Mouse (Mus musculus) forebrain, embryonic 14.5 days (tissue): ENCODE data around the gene Sit1. TPM values are rescaled to one million over a fixed set of nuclear protein-coding genes. Genes with fewer than 3 reads are reported as not detected.

Experiments
- ATAC-seq: fragments of 200-750 bp; cut with Nextera tagmentation; 2 replicates; pipeline ENCODE4 v1.8.0; 2017; ENCODE audit warnings: mild to moderate bottlenecking, moderate library complexity
- DNase-seq: peaks from one replicate; pipeline ENCODE4 v3.0.0-alpha.2; 2015; ENCODE audit warnings: low spot score
- H3K27ac ChIP-seq: fragments of 300-500 bp; sonication (generic); 2 replicates; pipeline ENCODE4 v1.5.1; 2014; ENCODE audit warnings: low read depth, mild to moderate bottlenecking, control low read depth, low read length, moderate library complexity
- H3K27me3 ChIP-seq: fragments of 300-500 bp; sonication (generic); replicated peaks from 2 replicates; pipeline ENCODE4 v1.6.1; 2014; ENCODE audit warnings: low read length, control low read depth, mixed read lengths; ENCODE audit not compliant: control insufficient read depth, insufficient read depth
- H3K36me3 ChIP-seq: fragments of 300-500 bp; sonication (generic); 2 replicates; pipeline ENCODE4 v1.6.1; 2014; ENCODE audit warnings: low read length, control low read depth; ENCODE audit not compliant: control insufficient read depth, insufficient read depth
- H3K4me1 ChIP-seq: fragments of 300-500 bp; sonication (generic); 2 replicates; pipeline ENCODE4 v1.6.1; 2014; ENCODE audit warnings: antibody characterized with exemption, low read length, control low read depth; ENCODE audit not compliant: control insufficient read depth, insufficient read depth
- H3K4me2 ChIP-seq: fragments of 300-500 bp; sonication (generic); 2 replicates; pipeline ENCODE4 v1.6.1; 2014; ENCODE audit warnings: mild to moderate bottlenecking, control low read depth, low read length
- H3K4me3 ChIP-seq: fragments of 300-500 bp; sonication (generic); 2 replicates; pipeline ENCODE4 v1.5.1; 2014; ENCODE audit warnings: low read depth, low read length, control low read depth
- H3K9ac ChIP-seq: fragments of 300-500 bp; sonication (generic); 2 replicates; pipeline ENCODE4 v1.6.1; 2014; ENCODE audit warnings: mild to moderate bottlenecking, low read length, control low read depth, moderate library complexity
- H3K9me3 ChIP-seq: fragments of 300-500 bp; sonication (generic); replicated peaks from 2 replicates; pipeline ENCODE4 v1.6.1; 2016; ENCODE audit warnings: low read length, control low read depth, mixed read lengths; ENCODE audit not compliant: control insufficient read depth
- WGBS: fragments of 180-500 bp; shearing (Covaris S2); extraction: QIAGEN DNeasy Blood & Tissue Kit; methylation state at CpG from one replicate; pipeline ENCODE4 v1.1.7; 2014; 5-methylcytosine and 5-hydroxymethylcytosine counted together
- polyA plus RNA-seq: library from polyadenylated mRNA; unstranded; fragments of >200 nt; fragmentation: Nextera tagmentation; extraction: Ambion mirVana; gene quantifications from 2 replicates; pipeline ENCODE4 v1.2.1, GENCODE M21; 2014

The Sit1 gene
- polyA plus RNA-seq, 1 experiment from 2014 or later, result not detected

DNA sequence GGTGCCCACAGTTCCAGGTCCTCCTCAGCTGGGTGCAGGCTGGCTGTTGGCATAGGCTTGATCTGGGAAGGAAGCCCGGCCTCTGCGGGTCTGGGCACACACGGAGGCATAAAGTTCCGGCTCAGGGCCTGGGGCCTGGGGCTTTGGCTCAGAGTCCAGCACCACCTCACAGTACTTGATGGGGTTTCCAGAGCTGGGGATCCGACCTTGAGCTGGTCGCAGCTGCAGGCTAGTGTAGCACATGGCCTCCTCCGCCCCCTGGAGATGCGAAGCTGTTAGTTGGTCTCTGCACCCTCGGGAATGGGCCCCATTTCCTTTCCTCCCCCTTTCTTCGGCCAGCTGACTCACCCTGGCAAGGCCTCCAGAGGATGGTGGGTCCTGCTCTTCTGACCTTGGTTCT lies 943 bp downstream of the Sit1 start:
- Histone ChIP-seq H3K4me2 (no peak overlapping the region), H3K36me3 (no peaks in the 10 kb centered on the region), H3K4me1 (no peaks in the 10 kb centered on the region), H3K9ac (no peak overlapping the region), H3K4me3 (no peak overlapping the region), H3K27ac (no peak overlapping the region), H3K9me3 (no peaks in the 10 kb centered on the region), H3K27me3 (no peaks in the 10 kb centered on the region)
- ATAC-seq (no peak), DNase-seq (no peak)
- 81% methylated on average over 10 of the region's 10 CpGs for WGBS

DNA sequence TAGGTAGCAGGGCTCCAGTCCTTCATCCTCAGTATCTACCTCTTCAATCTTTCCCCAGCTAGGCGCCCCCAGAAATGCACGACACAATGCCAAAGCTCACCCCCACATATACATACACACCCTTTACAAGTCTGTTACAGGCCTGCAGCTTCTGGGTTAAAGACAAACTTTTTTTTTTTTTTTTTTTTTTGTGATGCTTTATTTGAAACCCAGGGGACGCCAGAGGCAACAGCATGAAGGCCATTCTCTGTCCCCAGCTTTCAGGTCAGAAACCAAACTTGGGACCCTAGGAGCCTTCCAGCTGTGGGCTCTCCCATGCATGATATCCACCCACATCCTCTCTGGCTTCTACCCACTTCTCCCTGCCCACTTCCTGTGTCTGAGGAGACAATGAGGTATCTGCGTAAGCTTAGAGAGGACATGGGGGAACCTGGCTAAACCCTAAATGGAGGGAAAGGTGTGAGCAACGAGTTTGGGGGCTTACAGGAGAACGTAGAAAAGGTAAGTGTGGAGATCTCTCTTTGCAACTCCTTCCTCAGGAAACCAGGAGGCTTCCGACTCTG lies 1.6 kb downstream of the Sit1 start:
- Histone ChIP-seq H3K27me3 (no peaks in the 10 kb centered on the region), H3K4me2 (no peak overlapping the region), H3K4me1 (no peaks in the 10 kb centered on the region), H3K4me3 (no peak overlapping the region), H3K9me3 (no peaks in the 10 kb centered on the region), H3K27ac (no peak overlapping the region), H3K36me3 (no peaks in the 10 kb centered on the region), H3K9ac (no peak overlapping the region)
- ATAC-seq (no peak), DNase-seq (no peak)
- WGBS, result 74% methylated on average over 7 of the region's 7 CpGs

DNA sequence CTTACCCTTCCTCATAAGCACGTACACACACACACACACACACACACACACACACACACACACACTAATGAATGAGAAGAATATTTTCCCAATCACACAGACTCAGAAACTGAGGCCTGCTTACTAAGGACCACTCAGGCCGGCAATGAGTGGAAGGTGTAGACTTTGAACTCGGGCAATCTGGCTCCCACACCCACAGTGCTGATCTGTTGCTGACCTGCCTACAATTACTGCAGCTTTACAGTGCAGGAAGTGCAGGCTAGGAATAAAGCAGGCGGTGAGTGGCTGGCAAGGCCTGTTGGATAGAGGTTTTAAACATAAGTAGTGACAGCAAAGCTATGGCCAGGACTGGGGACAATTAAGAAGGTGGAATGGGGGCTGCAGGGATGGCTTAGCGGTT lies 2.5 kb downstream of the Sit1 start:
- DNase-seq, result no peak
- WGBS, result 85% methylated on average over 5 of the region's 5 CpGs
- Histone ChIP-seq H3K36me3 (no peaks in the 10 kb centered on the region), H3K27ac (no peak overlapping the region), H3K4me3 (no peak overlapping the region), H3K4me2 (no peak overlapping the region), H3K9me3 (no peaks in the 10 kb centered on the region), H3K9ac (no peak overlapping the region), H3K27me3 (no peaks in the 10 kb centered on the region), H3K4me1 (no peaks in the 10 kb centered on the region)
- no peak for ATAC-seq

DNA sequence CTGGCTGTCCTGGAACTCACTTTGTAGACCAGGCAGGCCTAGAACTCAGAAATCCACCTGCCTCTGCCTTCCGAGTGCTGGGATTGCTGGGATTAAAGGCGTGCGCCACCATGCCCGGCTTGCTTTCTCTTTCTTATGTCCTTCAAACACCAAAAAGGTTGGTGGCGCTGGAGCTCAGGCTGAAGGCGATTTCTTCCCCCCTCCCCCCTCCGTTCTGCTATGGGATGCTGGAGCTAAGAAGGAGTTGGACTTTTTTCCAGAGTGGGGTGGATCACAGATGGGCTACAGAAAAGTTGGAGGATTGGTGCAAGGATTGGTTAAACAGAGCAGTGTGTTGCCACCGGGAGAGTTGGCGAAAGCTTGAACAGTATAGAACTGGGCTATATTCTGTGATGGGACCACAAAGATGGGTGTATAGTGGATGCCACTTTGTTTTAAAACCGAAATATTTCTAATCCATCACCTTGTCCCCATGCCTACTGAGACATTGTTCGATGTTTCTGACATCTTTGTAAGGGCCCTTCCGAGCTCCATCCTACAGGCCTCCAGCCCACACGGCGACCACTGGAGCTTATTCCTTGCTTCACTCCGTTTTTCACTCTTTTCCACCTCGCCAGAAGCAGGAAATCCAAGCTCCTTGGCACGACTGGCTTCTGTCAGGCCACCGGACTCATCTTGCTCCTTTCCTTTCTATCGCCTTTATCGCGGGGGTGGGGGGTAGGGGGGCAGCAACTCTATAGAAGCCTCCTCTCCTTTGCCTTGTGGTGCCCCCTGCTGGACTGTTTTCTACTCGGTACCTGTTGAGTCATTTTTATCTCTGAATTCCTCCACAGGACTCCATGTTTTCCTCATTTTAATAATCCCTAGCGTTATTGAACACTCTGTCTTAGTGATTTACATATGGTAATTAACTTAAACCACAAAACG lies 4.4 kb downstream of the Sit1 start:
- Histone ChIP-seq H3K4me1 (no peaks in the 10 kb centered on the region), H3K4me3 (no peak overlapping the region), H3K27me3 (no peaks in the 10 kb centered on the region), H3K36me3 (no peaks in the 10 kb centered on the region), H3K4me2 (no peak overlapping the region), H3K9me3 (no peaks in the 10 kb centered on the region), H3K27ac (no peak overlapping the region), H3K9ac (no peak overlapping the region)
- DNase-seq (peak; percentile 37), ATAC-seq (no peak)
- WGBS, result 45% methylated on average over 24 of the region's 24 CpGs

DNA sequence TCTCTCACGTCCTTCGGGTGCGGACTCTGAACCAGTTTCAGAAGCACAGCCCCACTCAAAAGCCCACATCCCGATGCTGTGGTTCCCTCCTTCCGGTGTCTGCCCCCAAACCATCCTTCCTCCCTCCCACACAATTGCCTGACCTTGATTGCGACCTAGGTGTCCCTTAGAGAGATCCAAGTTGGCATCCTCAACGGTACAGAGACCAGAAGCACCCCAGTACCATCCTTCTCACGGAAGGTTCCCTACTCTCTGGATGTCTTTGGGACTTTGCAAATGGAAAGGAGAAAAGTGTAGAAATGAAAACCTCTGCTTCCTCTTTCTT lies 5.0 kb downstream of the Sit1 start:
- Histone ChIP-seq H3K9me3 (no peaks in the 10 kb centered on the region), H3K27ac (no peak overlapping the region), H3K27me3 (no peaks in the 10 kb centered on the region), H3K4me2 (peak overlapping the region; percentile 44), H3K4me1 (no peaks in the 10 kb centered on the region), H3K4me3 (peak overlapping the region; percentile 20), H3K9ac (peak overlapping the region; percentile 41; the same call in 1 of the 2 replicates), H3K36me3 (no peaks in the 10 kb centered on the region)
- 48% methylated on average over 8 of the region's 8 CpGs for WGBS
- no peak for DNase-seq
- no peak; the same call in 1 of the 2 replicates for ATAC-seq

DNA sequence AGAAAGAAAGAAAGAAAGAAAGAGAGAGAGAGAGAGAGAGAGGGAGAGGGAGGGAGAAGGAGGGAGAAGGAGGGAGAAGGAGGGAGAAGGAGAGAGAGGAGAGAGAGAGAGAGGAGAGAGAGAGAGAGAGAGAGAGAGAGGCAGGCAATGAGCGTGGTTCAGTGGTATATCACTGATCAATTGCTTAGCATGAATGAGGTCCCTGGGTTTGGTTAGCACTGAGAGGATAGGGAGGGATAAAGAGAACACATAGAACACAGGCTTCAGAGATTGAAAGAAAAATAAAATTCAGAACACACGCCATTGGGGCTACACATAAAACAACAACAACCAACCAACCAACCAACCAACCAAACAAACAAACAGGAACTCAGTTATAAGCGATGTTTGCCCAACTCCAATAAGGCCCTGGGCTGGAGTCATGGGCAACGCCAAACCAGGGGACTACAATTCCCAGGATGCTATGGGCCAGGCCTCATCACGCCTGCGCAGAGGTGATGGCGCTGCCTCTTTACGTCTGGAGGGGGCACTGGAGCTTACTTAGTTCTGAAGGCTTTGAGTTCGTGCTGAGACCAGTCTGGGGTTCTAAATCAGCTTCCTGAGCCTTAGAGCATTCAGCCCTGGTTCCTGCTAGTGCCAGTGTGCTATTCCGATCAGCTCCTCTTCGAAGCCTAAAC lies 5.5 kb downstream of the Sit1 start:
- Histone ChIP-seq H3K9me3 (no peaks in the 10 kb centered on the region), H3K4me1 (no peaks in the 10 kb centered on the region), H3K27ac (no peak overlapping the region), H3K4me3 (peak overlapping the region; percentile 20), H3K36me3 (no peaks in the 10 kb centered on the region), H3K27me3 (no peaks in the 10 kb centered on the region), H3K4me2 (peak overlapping the region; percentile 44), H3K9ac (peak overlapping the region; percentile 41; the same call in 1 of the 2 replicates)
- peak; percentile 98 for ATAC-seq
- 21% methylated on average over 11 of the region's 11 CpGs for WGBS
- DNase-seq, result peak; percentile 95

DNA sequence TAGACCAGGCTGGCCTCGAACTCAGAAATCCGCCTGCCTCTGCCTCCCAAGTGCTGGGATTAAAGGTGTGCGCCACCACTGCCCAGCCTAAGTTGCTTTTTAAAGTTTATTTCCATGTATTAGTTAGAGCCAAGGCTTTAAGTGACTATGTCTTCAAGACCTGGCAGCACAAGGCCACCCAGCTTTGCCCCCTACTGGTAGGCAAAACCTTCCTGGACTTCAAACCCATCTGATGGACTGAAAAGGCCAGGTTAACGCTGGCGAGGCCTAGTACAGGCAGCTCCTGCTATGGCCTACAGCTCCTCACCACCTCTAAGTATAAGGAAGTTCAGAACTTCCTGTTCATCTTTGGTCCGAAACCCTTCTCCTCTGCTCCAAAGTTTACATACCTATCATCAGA lies 6.9 kb downstream of the Sit1 start:
- no peak overlapping the region for H3K9ac ChIP-seq
- DNase-seq (no peak), ATAC-seq (no peak)
- no peak overlapping the region for H3K27ac ChIP-seq
- no peak overlapping the region for H3K4me2 ChIP-seq
- no peak overlapping the region for H3K4me3 ChIP-seq
- H3K9me3 ChIP-seq, result no peaks in the 10 kb centered on the region
- H3K27me3 ChIP-seq, result no peaks in the 10 kb centered on the region
- H3K36me3 ChIP-seq, result no peaks in the 10 kb centered on the region
- no peaks in the 10 kb centered on the region for H3K4me1 ChIP-seq
- 84% methylated on average over 5 of the region's 6 CpGs for WGBS

DNA sequence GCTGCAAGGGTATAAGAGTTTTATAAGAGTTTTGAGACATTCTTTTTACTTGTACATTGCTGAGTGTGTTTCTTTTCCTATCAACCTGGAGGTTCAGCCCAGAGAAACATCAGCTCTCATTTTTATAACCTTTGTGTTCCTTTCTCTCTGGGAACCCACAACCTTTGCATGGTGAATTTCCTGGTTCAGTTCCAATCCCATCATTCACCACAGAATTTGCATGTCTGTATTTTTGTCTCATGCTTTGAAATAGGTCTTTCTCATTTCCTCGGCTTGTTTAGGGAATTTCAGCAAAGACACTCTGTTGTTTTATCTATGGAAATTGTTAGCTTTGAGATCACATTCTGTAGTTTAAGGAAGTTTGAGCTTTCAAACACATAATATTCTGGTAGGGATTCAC lies 9.9 kb downstream of the Sit1 start:
- Histone ChIP-seq H3K36me3 (no peaks in the 10 kb centered on the region), H3K4me3 (no peak overlapping the region), H3K27me3 (no peaks in the 10 kb centered on the region), H3K27ac (no peak overlapping the region), H3K4me1 (no peaks in the 10 kb centered on the region), H3K9me3 (no peaks in the 10 kb centered on the region), H3K9ac (no peak overlapping the region), H3K4me2 (no peak overlapping the region)
- 79% methylated on average over 1 of the region's 1 CpGs for WGBS
- no peak for DNase-seq
- no peak for ATAC-seq

DNA sequence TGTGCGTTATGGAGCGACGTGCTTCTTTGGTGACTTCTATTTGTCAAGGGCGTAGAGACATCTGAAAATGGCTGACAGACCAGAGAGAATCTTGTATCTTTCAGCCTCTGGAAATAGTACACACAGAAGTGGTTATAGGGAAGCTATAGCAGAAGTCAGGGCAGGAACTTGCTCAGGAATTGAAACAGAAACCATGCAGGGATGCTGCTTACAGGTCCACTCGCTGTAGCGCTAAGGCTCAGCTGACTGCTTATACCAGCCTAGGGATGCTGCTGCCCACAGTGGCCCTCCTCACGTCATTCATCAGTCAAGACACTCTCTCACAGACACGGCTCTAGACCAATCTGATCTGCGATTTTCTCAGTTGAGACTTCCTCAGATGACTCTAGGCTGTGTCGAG lies 13.2 kb downstream of the Sit1 start:
- no peaks in the 10 kb centered on the region for H3K36me3 ChIP-seq
- no peak overlapping the region for H3K9ac ChIP-seq
- no peak overlapping the region for H3K27ac ChIP-seq
- H3K4me2 ChIP-seq, result no peak overlapping the region
- DNase-seq, result no peak
- no peaks in the 10 kb centered on the region for H3K9me3 ChIP-seq
- no peak overlapping the region for H3K4me3 ChIP-seq
- no peaks in the 10 kb centered on the region for H3K4me1 ChIP-seq
- WGBS, result 91% methylated on average over 10 of the region's 10 CpGs
- H3K27me3 ChIP-seq, result no peaks in the 10 kb centered on the region
- ATAC-seq, result no peak
